Mouse (Mus musculus): ENCODE data around the gene Tent5a.
A peak's percentile ranks its signal among the peaks of the same experiment; 100 is the strongest.

Gene Tent5a

DNA sequence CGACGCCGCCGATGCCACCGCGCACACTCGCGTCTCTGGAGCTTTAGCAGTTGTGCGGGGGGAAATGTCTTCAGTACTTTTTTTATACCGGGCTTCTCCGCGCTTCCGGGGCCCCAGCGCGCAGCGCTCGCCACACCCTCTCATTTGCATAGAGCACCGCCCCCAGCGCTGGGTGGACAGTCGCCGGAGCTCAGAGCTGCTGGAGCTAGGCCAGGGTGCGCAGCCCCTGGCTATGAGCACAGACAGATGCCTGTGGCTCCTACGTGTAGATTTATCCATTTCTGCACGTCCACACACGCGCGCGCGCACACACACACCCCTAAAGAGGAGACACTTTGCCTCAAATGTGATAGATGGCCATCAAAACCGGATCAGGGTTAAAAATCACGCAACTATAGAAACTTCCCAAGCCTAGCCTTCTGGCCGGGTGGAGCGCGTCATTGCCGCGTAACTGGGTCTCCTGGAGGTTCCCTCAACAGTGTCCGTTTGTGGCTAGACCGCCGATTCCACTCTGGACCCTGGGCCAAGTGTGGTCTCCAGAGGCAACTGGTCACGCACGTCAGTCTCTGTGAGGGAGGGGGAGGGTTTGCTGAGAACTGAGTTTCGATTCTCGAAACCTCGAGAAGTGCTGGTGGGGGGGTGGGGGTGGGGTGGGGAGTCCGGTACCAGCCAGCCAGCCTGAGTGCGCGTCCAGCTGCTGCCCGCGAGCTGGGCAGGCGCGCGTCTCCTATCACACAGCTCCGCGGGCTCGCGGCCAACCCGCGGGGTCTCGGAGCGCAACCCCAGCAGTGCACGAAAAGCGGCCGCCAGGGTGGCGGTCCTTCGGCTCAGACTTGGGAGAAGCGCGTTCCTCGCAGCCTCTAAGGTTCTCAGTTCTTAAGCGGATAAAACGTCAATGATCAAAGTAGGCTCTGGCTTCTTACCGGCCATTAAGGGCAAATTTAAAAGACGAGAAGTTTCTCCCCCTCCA, at the start of gene Tent5a:
Tent5a (minus strand) TSS at position 107 of the 970 bp plus-strand sequence.
- peak; percentile 87 for DNase-seq (ENCODE audit: low spot score)

DNA sequence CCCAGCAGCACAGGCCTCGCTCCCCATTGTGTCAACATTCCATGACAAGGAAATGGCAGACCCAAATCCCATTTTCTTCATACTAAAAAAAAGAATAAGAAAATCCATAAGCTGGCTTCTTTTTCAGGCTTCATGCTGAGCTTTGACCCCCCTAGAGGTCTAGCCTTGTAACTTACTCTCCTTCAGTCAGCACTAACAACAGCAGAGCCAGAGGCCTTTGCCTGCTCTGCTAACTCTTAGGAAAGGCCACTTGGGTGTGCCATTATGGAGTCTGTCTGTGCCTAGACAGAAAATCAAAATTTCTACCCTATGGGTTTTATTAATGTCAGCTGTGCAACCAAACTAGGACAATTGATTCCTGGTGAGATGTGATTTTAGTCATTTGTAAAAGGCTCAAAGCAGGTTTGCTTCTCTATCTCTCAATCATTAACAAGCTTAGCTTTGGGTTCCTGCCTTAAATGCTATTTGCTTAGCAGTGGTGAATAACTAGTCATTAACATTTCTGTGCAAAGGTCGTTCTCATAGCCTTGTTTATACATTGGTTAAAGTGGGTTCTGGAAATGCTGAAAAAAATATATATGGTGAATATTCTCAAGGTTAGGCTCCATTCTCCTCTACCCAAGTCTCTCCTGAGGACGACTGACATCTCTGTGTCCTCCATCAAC, 49.6 kb upstream of the Tent5a start:
- no peak for DNase-seq (ENCODE audit: low spot score)

DNA sequence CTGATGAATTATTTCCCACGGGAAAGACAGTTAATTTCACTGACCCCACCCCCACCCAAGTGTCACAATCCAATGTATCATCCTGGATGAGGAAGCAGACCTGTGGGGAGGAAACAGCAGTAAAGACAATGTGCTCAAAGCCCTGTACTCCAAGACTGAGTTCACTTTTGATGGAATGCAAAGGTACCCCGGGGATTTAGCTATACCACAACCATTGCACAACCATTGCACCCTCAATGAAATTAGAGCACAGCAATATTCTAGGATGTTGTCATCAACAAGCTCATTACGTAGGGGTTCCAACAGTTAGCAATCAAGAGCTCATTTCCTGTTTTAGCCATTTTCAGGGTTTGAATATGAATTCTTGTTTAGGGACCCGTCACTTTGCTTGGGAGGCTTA, 48.0 kb upstream of the Tent5a start:
- no peak for DNase-seq (ENCODE audit: low spot score)

DNA sequence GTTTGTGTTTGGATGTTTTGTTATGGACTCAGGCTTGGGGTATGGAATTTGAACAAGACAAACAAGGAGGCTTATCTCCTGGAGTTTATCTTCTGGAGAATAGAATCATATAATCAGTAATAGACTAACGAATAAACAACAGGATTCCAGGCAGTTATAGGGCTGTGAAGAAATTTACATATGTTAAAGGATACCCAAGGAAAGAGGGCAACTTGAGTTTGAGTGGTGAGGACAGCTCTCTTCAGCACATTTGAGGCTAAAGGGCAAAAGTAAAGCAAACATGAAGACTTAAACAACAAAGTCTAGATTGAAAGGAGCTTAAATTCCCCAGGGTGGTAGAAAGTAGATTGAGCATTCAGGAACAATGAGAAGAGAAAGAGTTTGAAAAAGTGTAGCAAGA, 44.9 kb upstream of the Tent5a start:
- DNase-seq (ENCODE audit: low spot score), result no peak

DNA sequence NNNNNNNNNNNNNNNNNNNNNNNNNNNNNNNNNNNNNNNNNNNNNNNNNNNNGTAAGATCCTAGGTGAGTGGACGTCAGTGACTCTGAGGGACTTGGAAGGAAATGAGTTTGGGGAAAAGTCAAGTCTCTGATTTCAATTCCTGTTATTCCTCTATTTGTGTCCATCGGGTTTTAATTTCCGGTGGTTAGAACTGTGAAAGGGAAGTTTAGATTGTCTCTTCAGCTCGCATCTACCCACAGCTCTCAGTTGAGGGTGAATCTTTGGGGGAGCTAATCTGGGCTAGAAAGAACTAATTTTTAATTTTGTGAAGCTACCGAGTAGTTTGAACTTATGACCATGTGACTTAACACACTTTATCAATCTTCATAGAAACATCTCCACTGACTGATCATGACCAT, 42.4 kb upstream of the Tent5a start:
- no peak for DNase-seq (ENCODE audit: low spot score)

DNA sequence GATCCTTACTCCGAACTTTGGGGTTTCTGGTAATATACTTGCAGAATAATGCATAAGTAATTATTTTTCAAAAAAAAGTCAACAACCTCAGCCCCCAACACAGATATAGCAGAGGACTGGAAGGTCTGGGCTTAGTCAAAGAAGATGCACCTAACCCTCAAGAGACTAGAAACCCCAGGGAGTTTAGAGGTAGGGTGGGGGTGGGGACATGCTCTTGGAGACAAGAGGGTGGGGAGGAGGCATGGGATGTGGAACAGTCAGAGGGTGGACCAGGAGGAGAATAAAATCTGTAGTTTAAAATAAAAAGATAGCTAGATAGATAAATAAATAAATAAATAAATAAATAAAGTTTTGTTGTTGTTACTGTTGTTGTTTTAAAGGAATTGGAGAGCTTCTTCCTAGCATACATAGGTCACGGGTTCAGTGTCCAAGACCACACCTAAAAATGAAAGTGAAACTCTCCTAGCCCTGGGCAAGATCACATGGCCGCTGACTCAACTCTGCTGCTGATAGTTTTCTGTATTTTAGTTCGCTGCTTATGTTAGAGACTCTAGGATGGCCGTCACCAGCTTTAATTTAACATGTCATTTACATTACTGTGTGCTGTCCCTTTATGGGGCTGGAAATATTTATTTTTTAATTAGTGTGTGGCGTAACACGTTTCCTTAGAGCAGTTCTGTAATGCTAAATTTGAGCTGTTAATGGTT, 30.2 kb upstream of the Tent5a start:
- DNase-seq (ENCODE audit: low spot score), result no peak

DNA sequence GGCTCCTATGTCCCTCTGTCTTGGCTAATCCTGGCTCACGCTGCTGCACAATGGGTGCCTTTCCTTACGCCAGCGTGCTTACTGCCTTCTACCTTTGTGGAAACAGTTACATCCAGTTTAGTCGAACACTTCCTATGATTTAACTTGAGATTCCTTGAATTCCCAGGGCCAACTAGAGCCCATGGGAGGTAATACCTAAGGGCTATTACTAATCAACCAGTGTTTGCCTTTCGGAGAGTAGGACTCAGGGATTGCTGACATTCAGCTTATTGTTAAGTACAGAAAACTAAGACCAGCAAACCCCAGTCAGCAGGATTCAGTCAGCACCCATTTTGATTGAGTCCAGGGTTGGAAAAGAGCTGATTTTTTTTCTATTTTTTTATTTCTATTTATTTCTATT, 28.4 kb upstream of the Tent5a start:
- DNase-seq (ENCODE audit: low spot score), result no peak

DNA sequence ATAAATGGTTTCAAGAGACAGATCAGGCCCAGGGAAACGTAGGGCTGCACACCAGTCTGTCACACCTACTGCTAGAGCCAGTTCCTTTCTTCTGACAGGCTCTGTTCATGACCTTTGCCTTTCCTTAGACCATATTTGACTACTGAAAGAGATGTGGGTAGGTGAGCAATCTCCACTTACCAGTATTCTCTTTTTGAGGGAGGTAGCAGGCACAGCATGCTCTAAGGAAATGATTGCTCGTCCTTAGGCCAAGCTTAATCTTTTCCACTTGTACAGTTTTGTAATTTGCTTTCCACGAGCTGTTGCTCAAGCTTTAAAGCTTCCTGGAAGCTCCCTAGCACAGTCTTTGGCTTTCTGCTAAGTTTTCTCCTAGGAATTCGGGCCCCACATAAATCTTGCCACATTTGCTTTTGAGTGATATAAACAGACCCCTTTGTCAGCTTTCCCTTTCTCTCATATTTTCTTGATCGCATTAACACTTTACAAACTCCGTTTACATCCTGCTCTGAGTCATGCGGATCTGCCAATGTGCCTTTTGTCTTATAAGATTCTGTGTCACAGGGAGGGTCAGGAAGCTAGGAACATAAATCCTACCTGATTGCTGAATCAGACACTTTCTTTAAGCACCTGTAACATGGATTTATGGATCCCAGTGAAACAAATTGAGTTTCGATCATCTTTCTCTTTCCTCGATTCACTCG, 20.8 kb upstream of the Tent5a start:
- no peak for DNase-seq (ENCODE audit: low spot score)

DNA sequence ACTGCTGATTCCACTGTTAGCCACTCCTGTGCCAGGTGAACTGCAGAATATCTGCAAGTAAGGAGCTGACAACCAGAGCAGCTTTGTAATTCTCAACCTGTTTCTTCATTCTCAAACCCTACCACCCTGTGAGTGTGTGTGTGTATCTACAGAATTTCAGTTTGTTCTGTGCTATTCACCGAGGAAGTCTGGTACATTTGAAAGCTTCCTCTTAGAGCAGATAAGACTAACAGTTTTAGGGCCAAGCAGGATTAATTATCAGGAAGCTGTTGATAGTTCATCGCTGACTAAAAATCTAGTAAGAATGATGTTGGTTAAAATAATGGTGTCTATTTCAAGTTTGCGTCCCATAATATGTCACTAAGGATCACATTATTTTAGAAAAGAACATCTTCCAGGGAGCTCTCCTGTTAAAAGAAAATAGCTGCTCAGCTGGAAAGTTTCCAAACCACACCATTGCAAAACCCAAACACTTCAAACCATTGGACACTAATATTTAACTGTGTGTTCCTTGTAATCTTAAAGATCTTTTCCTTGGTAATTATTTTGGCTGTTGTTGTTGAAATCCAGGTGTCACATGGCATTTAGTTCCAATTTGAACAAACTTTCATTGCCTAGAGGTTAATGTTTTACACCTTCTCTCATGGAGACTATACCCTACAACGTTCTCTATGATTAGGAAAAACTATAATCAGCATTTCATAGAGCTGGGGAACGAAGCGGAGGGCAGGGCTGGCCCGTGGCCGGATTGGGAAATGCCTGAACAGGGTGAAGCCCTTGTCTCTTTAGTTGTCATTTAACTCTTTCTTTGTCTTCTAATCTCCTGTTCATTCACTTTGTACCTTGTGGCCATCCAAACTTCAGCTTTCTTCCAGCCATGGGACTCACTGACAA, 16.0 kb upstream of the Tent5a start:
- no peak for DNase-seq (ENCODE audit: low spot score)

DNA sequence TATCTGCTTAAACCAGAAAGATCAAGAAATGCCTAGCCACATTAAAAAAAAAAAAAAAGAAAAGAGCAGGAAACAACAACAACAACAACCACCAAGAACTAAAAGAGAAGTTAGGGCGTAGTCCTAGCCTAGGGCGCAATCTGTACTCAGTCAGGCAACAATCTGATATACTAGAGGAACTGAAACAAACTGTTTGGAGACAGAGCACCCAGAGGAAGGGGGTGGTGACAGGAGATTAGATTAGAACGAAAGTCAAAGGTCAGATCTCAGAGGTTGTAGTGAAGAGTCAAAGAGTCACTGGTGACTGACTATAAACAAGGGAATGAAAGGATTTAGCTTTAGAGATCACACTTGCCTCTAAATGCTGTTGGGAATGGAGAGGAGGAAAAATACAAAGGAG, 13.2 kb upstream of the Tent5a start:
- DNase-seq (ENCODE audit: low spot score), result no peak

DNA sequence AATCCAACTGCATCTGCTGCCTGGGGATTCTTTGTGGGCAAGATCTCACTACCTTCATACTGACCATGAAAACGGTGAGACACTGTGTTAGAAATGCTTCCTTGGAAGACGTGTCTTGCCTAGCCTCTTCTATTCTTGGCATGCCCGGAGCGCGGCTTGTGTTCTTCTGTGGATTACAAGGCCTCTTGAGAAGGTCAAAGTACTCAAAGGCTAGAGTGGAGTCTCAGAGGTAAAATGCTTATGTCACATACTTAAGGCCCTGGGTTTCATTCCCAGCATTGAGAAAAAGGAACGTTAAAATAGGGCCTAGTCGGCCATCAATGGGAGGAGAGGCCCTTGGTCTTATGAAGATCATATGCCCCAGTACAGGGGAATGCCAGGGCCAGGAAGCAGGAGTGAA, 8.9 kb upstream of the Tent5a start:
- no peak for DNase-seq (ENCODE audit: low spot score)

DNA sequence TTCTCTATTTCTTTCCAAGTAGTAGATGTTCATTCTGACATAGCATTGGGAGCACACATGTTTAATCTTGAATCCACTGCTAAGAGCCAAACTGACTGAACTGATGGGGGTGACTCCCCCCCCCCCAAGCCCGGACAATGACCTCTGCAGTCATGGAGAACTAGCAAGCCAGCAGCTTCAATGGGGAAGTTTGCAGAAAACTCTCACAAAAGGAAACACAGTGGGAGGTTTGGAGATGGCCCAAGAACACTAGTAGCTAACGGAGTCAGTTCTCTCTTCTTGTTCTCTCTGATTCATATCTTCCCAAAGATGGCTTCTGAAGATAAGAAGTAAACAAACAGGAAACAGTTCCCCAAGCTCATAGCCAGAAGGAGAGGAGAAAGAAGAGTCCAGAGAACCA, 4.4 kb upstream of the Tent5a start:
- no peak for DNase-seq (ENCODE audit: low spot score)

DNA sequence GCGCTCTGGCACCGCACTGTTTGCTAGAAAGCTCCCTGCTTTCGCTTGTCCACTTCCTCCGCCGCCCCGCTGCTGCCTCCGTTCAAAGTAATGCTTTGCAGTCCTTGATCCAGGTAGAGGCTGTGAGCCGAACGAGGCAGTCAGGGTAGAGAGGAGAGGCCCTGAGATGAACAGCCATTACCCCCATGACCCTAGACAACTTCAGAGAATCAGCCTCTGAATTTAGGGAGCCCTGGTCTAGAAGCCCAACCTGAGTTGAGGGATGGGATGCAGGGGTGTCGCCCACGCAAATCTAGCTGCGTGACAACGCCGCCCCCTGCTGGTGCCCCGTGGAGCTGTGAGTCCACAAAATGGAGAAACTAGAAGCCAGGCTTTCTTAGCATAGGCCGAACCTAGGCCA, 1.1 kb upstream of the Tent5a start:
- DNase-seq (ENCODE audit: low spot score), result peak; percentile 90

DNA sequence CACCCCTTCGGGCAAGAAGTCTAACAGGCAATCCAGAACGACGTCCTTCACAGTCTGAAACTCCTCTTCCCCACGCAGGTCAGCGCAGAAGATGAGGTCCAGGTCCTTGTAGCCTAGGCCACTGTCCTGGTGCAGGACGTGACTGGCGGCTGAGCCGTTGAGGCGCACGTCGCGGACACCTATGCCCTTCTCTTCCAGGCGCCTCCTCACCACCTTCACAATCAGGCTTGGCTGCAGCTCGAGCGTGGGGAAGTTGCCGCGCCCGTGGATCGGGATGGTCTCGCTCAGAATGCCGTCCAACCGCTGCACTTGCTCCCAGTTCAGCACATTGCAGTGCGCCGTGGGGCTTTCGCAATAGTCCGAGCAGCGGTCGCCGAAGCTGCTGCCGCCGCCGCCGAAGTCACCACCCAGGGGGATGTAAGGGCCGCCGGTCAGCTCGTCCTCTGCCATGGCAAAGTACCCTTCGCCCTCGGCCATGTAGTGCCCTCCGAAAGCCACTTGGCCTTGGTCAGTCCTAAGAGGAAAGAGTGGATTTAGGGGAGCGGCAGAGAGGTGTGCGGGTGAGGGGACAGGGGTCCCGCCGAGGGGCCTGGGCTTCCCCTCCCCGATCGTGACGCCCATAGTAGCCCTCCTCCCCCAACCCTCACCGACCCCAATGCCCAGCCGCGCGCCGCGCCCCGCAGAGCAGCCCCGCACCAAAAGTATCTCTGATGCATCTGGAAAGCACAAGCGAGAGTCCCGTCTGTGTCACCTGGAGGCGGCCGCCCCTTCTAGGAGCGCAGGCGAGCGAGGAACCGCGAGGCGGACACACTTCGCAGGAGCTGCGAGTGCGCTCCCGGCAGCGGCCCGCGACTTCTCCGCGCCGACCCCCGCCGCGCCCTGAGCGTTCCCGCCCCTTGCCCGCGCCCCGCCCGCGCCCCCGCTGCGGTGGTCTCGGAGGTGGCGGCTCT, 581 bp downstream of the Tent5a start:
- DNase-seq (ENCODE audit: low spot score), result peak; percentile 50

DNA sequence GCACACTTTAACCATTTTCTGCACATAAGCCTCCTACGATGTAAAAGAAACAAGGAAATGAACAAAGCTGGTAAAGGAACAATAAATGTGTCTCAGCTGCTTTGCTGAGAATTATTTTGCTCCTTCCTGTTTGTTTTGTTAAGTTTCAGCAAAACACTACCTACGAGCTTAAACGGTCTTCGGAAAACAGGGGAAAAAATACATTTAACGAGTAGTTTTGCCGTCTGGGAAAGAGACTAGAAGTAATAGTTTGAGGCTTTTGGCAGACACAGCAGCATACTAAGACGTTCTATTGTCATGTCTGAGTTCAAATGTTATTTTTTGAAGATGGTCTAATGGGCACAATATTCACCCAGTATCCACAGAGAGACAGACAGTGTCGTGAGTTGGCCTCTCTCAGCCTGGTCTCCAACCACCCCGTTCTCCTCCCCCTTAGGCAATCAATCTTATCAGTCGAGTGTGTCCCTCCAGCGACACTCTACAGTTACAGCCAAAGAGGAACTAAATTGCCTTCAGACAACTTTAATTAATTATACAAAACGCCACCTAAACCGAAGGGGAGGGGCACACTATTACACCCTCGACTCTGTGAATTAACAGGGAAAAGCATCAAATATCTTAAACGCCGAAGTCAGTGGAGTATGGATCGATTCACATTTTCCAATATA, 1.8 kb downstream of the Tent5a start:
- no peak for DNase-seq (ENCODE audit: low spot score)

DNA sequence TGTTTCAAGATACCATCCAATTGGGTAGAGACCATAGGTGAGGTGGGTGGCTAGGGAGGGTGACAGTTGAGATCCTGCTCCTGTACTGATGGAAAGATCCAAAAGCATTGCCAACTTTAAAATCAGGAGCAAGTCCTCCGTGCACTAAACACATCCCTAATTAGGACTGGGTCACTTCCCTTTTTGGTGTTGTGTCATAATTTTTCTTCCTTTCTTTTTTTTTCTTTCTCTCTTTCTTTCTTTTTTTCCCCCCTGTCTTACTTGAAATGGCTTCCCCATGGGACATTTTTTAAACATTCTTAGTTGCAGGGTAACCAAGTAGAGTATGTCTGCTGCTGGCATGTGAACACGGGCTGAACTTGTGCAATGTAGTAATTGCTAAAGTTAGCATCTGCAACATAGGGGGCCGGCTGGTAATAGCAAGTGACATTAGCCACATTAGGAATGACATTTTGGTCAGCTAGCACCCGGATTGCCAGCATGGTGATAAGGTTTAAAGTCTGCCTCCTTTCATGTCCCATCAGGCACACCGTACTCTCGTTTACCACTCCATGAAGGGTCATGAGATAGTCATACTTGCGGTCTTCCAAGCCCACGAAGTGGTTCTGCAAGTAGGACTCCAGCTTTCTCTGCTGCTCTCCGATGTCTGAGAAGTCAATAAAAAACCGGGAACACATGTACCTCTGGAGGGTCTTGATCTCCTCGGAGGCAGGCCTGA, 2.8 kb downstream of the Tent5a start:
- DNase-seq (ENCODE audit: low spot score), result no peak

DNA sequence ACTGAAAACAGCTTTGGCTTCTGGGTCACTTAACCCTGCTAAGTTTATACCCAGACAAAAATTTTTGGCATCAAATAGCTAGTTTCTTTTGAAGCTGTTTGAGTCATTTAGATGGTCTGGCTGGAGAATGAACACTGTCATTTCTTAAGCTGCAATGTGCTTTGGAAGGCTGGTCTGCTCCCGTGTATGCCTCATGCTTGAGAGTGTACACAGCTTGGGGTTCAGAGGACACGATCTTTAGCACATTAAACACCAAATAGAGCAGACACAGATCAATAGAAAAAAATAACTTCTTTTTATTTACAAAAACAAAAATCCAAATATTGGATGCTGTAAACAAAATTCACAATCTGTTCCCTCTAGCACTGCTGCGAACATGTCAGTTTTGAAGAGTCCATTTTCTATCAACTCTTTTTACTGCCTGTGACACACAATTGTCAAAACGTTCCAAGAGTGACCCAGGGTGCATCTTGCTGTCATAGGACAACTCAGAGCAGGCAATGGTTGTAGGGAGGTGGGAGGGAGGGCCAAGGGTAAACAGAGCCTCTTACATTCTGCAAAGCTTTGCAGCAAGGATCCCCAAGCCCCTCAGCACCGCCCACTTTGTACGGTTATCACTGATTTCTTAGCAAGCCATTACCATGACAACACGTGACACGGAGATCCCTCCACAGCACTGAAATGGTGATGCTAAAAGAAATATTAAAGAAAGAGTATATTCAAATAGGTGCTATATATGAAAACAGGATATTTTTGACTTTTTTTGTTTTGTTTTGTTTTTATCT, 6.8 kb downstream of the Tent5a start:
- DNase-seq (ENCODE audit: low spot score), result no peak

DNA sequence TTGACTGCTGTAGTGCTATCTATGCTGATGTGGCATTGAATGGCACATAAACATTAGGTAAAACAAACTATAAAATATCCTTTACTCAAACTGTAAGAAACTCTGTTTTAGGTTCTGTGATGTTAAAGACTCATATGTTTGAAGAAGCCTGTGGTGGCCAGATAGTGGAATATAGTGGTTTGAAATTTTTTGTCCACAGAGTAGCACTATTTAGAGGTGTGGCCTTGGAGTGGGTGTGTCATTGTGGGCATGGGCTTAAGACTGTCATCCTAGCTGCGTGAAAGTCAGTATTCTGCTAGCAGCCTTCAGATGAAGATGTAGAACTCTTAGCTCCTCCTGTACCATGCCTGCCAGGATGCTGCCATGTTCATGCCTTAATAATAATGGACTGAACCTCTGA, 11.0 kb downstream of the Tent5a start:
- DNase-seq (ENCODE audit: low spot score), result no peak
